Mouse (Mus musculus) inflammation-experienced regulatory T-cells, adult 16 weeks (primary cell): ENCODE results near the gene Gosr1. TPM values are rescaled to one million over a fixed set of nuclear protein-coding genes. Genes with fewer than 3 reads are reported as not detected.

Experiments used
- polyA plus RNA-seq: library from polyadenylated mRNA; unstranded; fragments of 100-300 nt; shearing (Covaris generic); gene quantifications from one replicate; pipeline ENCODE4 v1.2.1, GENCODE M21; 2017

Gene Gosr1
- polyA plus RNA-seq: 81.4 TPM

GRCm38 (mm10) chr11:76763053-76763740 is at the start of gene Gosr1:
Gene Gosr1, minus strand, starts transcription at chr11:76763579.

DNA sequence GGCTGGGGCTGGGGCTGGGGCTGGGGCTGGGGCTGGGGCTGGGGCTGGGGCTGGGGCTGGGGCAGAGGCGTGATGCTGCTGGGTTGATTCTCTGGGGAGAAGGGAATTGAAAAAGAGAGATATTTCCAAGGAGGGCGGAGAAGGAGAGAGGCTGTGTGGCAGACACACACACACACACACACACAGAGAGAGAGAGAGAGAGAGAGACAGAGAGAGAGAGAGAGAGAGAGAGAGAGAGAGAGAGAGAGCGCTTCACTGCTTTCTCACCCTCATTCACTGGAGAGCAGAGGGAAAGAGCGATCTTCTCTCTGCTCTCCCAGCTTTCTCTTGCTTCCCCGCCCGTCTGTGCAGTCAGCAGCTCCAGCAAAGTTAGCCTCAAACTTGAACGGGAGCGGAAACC is 83.9 kb downstream of the Gosr1 start, which contains the start of gene Trarg1:
Gene Trarg1 (plus strand): TSS at position 301 of the 400 bp plus-strand sequence.

Other genes with a start within 250 kb of the Gosr1 start
- gene Abr, start 141.3 kb downstream of the Gosr1 start, polyA plus RNA-seq: 52.0 TPM
- not detected for gene Bhlha9, start 91.1 kb downstream of the Gosr1 start, polyA plus RNA-seq
- gene Trarg1, start 83.8 kb downstream of the Gosr1 start, polyA plus RNA-seq: 0.11 TPM
- 1.0 TPM for gene Cpd, start 83.4 kb upstream of the Gosr1 start, polyA plus RNA-seq
- 0.88 TPM for gene Tmigd1, start 138.6 kb upstream of the Gosr1 start, polyA plus RNA-seq
- 96.8 TPM for gene Blmh, start 161.2 kb upstream of the Gosr1 start, polyA plus RNA-seq
- not detected for gene Slc6a4, start 235.0 kb upstream of the Gosr1 start, polyA plus RNA-seq